Mouse (Mus musculus): ENCODE results near the gene Rel. TPM values are rescaled to one million over a fixed set of nuclear protein-coding genes. Genes with fewer than 3 reads are reported as not detected.

The Rel gene
- polyA plus RNA-seq, 1 experiment from 2014 or later = 1.1 TPM

Other genes starting within 250 kb of the Rel start
- gene 1700093K21Rik, start 249.8 kb downstream of the Rel start, polyA plus RNA-seq (2014; fragmentation: Nextera tagmentation; extraction: Ambion mirVana) = not detected in 2 replicates
- gene 0610010F05Rik, start 137.3 kb downstream of the Rel start, polyA plus RNA-seq (2014; fragmentation: Nextera tagmentation; extraction: Ambion mirVana) = 22.0 and 34.5 TPM in 2 replicates
- 19.9 and 27.1 TPM in 2 replicates for gene Pus10, start 105.3 kb downstream of the Rel start, polyA plus RNA-seq (2014; fragmentation: Nextera tagmentation; extraction: Ambion mirVana)
- 38.5 and 39.9 TPM in 2 replicates for gene Pex13, start 105.0 kb downstream of the Rel start, polyA plus RNA-seq (2014; fragmentation: Nextera tagmentation; extraction: Ambion mirVana)
- 12.5 and 14.8 TPM in 2 replicates for gene Papolg, start 124.3 kb upstream of the Rel start, polyA plus RNA-seq (2014; fragmentation: Nextera tagmentation; extraction: Ambion mirVana)